Mouse (Mus musculus): ENCODE results near the gene Eloa. TPM values are rescaled to one million over a fixed set of nuclear protein-coding genes. Genes with fewer than 3 reads are reported as not detected.

Gene Eloa
- polyA plus RNA-seq, 1 experiment = 6.2 TPM

- Histone ChIP-seq H3K27ac (ENCODE audit: insufficient read depth, low read depth, low read length) (no peak overlapping the region), H3K36me3 (ENCODE audit: control insufficient read depth, insufficient read depth, low read length) (no peaks in the 10 kb centered on the region), H3K4me1 (ENCODE audit: control insufficient read depth, insufficient read depth, insufficient read length, low read length) (no peaks in the 10 kb centered on the region), H3K27me3 (ENCODE audit: control insufficient read depth, insufficient read depth, low read length) (no peaks in the 10 kb centered on the region), H3K4me3 (ENCODE audit: low read depth, low read length) (no peak overlapping the region)
- TF ChIP-seq POLR2A (IDR thresholded peaks at IDR 0.05; ENCODE audit: low read depth, low read length) (no peak), CTCF (IDR thresholded peaks at IDR 0.05; ENCODE audit: extremely low read depth, insufficient read length, insufficient replicate concordance, low read depth, low read length) (no peak)
- 36% methylated on average over 5 of the region's 5 CpGs for WGBS
These were observed 36.4 kb upstream of the Eloa start for GRCm38 (mm10) chr4:136057916-136058315.

GRCm38 (mm10) chr4:136056030-136056429 is 34.5 kb upstream of the Eloa start:
- WGBS = 34% methylated on average over 1 of the region's 1 CpGs
- no peak overlapping the region for H3K4me3 ChIP-seq (ENCODE audit: low read depth, low read length)
- no peak overlapping the region for H3K27ac ChIP-seq (ENCODE audit: insufficient read depth, low read depth, low read length)
- no peak for TF ChIP-seq POLR2A (IDR thresholded peaks at IDR 0.05; ENCODE audit: low read depth, low read length)
- TF ChIP-seq CTCF (IDR thresholded peaks at IDR 0.05; ENCODE audit: extremely low read depth, insufficient read length, insufficient replicate concordance, low read depth, low read length) = no peak
- H3K27me3 ChIP-seq (ENCODE audit: control insufficient read depth, insufficient read depth, low read length) = no peaks in the 10 kb centered on the region
- peaks cover 4% of the 10 kb centered on the region; the same call in 1 of the 2 replicates for H3K4me1 ChIP-seq (ENCODE audit: control insufficient read depth, insufficient read depth, insufficient read length, low read length)
- peaks cover 5% of the 10 kb centered on the region for H3K36me3 ChIP-seq (ENCODE audit: control insufficient read depth, insufficient read depth, low read length)

DNA sequence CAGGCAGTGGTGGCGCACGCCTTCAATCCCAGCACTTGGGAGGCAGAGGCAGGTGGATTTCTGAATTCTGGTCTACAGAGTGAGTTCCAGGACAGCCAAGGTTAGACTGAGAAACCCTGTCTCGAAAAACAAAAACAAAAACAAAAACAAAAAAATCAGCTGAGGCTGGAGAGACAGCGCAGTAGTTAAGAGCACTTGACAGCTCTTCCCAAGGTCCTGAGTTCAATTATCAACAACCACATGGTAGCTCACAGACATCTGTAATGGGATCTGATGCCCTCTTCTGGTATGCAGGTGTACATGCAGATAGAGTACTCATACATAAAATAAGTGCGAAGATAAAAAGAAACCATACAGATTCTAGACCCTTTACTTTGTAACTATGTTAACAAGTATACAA is 32.3 kb upstream of the Eloa start:
- H3K27me3 ChIP-seq (ENCODE audit: control insufficient read depth, insufficient read depth, low read length) = no peaks in the 10 kb centered on the region
- H3K4me3 ChIP-seq (ENCODE audit: low read depth, low read length) = no peak overlapping the region
- peaks cover 4% of the 10 kb centered on the region for H3K4me1 ChIP-seq (ENCODE audit: control insufficient read depth, insufficient read depth, insufficient read length, low read length)
- WGBS = 78% methylated on average over 5 of the region's 5 CpGs
- no peak overlapping the region for H3K27ac ChIP-seq (ENCODE audit: insufficient read depth, low read depth, low read length)
- peaks cover 25% of the 10 kb centered on the region for H3K36me3 ChIP-seq (ENCODE audit: control insufficient read depth, insufficient read depth, low read length)
- TF ChIP-seq POLR2A (IDR thresholded peaks at IDR 0.05; ENCODE audit: low read depth, low read length) (no peak), CTCF (IDR thresholded peaks at IDR 0.05; ENCODE audit: extremely low read depth, insufficient read length, insufficient replicate concordance, low read depth, low read length) (no peak)

GRCm38 (mm10) chr4:136053247-136053596 is 31.7 kb upstream of the Eloa start, which contains the start of gene Rpl11:
TSS of gene Rpl11 (minus strand) at chr4:136053428.
- Histone ChIP-seq H3K27me3 (ENCODE audit: control insufficient read depth, insufficient read depth, low read length) (no peaks in the 10 kb centered on the region), H3K4me1 (ENCODE audit: control insufficient read depth, insufficient read depth, insufficient read length, low read length) (peaks cover 4% of the 10 kb centered on the region), H3K27ac (ENCODE audit: insufficient read depth, low read depth, low read length) (peak within 1 kb of the TSS; percentile 48), H3K4me3 (ENCODE audit: low read depth, low read length) (peak within 1 kb of the TSS; percentile 91), H3K36me3 (ENCODE audit: control insufficient read depth, insufficient read depth, low read length) (peaks cover 28% of the 10 kb centered on the region)
- TF ChIP-seq CTCF (IDR thresholded peaks at IDR 0.05; ENCODE audit: extremely low read depth, insufficient read length, insufficient replicate concordance, low read depth, low read length) = peak; percentile 87
- peak; percentile 68 for TF ChIP-seq POLR2A (IDR thresholded peaks at IDR 0.05; ENCODE audit: low read depth, low read length)
- 1% methylated on average over 21 of the region's 21 CpGs for WGBS

- TF ChIP-seq POLR2A (IDR thresholded peaks at IDR 0.05; ENCODE audit: low read depth, low read length) = no peak
- no peak for TF ChIP-seq CTCF (IDR thresholded peaks at IDR 0.05; ENCODE audit: extremely low read depth, insufficient read length, insufficient replicate concordance, low read depth, low read length)
- Histone ChIP-seq H3K27ac (ENCODE audit: insufficient read depth, low read depth, low read length) (peak overlapping the region; percentile 48), H3K4me3 (ENCODE audit: low read depth, low read length) (peak overlapping the region; percentile 91), H3K4me1 (ENCODE audit: control insufficient read depth, insufficient read depth, insufficient read length, low read length) (peaks cover 4% of the 10 kb centered on the region), H3K27me3 (ENCODE audit: control insufficient read depth, insufficient read depth, low read length) (no peaks in the 10 kb centered on the region), H3K36me3 (ENCODE audit: control insufficient read depth, insufficient read depth, low read length) (peaks cover 30% of the 10 kb centered on the region)
- WGBS = under 1% methylated on average over 50 of the region's 50 CpGs
These were observed 31.1 kb upstream of the Eloa start for GRCm38 (mm10) chr4:136052534-136053246.

DNA sequence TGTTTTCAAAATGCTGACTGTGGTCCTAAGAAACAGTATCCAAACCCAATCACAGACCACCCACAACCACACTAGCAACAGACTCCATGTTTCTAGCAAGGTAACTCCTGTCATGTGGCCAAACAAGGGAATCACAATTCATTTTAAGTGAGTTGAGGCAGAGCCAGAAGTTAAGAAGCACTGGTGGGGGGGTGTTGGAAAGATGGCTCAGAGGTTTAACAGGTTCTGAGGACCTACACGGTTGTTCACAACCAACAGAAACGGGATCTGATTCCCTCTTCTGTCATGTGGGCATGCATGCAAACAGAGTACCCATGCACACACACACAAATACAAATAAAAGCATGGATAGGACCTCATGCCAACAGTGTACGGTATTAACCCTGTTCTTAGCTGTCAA is 30.5 kb upstream of the Eloa start:
- H3K27ac ChIP-seq (ENCODE audit: insufficient read depth, low read depth, low read length) = no peak overlapping the region
- H3K27me3 ChIP-seq (ENCODE audit: control insufficient read depth, insufficient read depth, low read length) = no peaks in the 10 kb centered on the region
- TF ChIP-seq CTCF (IDR thresholded peaks at IDR 0.05; ENCODE audit: extremely low read depth, insufficient read length, insufficient replicate concordance, low read depth, low read length) (no peak), POLR2A (IDR thresholded peaks at IDR 0.05; ENCODE audit: low read depth, low read length) (no peak)
- WGBS = 1% methylated on average over 3 of the region's 3 CpGs
- peak overlapping the region; percentile 91 for H3K4me3 ChIP-seq (ENCODE audit: low read depth, low read length)
- H3K36me3 ChIP-seq (ENCODE audit: control insufficient read depth, insufficient read depth, low read length) = peaks cover 33% of the 10 kb centered on the region
- H3K4me1 ChIP-seq (ENCODE audit: control insufficient read depth, insufficient read depth, insufficient read length, low read length) = peaks cover 4% of the 10 kb centered on the region

DNA sequence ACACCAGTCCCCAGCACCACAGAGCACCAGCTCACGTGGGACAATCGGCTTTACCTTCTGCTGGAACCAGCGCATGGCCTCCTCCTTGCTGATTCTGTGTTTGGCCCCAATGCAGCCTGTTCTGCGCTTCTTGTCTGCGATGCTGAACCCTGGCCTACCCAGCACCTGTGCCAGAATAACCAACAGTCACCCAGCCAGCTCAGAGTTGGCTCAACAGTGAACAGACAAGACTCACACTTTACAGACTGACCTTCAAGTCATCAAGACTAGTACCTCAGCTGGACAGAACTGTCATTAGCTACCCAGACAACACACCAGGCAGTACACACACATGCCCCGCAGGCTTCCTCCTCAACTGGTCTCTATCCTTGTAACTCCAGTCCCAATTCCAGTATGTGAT is 28.7 kb upstream of the Eloa start:
- WGBS = 90% methylated on average over 6 of the region's 6 CpGs
- Histone ChIP-seq H3K4me3 (ENCODE audit: low read depth, low read length) (no peak overlapping the region), H3K27ac (ENCODE audit: insufficient read depth, low read depth, low read length) (no peak overlapping the region), H3K4me1 (ENCODE audit: control insufficient read depth, insufficient read depth, insufficient read length, low read length) (peaks cover 4% of the 10 kb centered on the region), H3K36me3 (ENCODE audit: control insufficient read depth, insufficient read depth, low read length) (peaks cover 36% of the 10 kb centered on the region), H3K27me3 (ENCODE audit: control insufficient read depth, insufficient read depth, low read length) (no peaks in the 10 kb centered on the region)
- no peak for TF ChIP-seq POLR2A (IDR thresholded peaks at IDR 0.05; ENCODE audit: low read depth, low read length)
- no peak for TF ChIP-seq CTCF (IDR thresholded peaks at IDR 0.05; ENCODE audit: extremely low read depth, insufficient read length, insufficient replicate concordance, low read depth, low read length)
